Mouse (Mus musculus) kidney, postnatal 25 days (tissue): ENCODE measurements around the gene C730034F03Rik.
"Not testable (repeated sequence)": the region's sequence is repeated elsewhere in the genome, so short reads cannot be mapped to it uniquely, and the experiment has no call there.

Source experiments
- DNase-seq, 2 experiments: peaks; one replicate each; pipeline ENCODE4 v3.0.0; 2021; ENCODE audit warnings: mixed read lengths in 2 of 2

Gene C730034F03Rik

DNA sequence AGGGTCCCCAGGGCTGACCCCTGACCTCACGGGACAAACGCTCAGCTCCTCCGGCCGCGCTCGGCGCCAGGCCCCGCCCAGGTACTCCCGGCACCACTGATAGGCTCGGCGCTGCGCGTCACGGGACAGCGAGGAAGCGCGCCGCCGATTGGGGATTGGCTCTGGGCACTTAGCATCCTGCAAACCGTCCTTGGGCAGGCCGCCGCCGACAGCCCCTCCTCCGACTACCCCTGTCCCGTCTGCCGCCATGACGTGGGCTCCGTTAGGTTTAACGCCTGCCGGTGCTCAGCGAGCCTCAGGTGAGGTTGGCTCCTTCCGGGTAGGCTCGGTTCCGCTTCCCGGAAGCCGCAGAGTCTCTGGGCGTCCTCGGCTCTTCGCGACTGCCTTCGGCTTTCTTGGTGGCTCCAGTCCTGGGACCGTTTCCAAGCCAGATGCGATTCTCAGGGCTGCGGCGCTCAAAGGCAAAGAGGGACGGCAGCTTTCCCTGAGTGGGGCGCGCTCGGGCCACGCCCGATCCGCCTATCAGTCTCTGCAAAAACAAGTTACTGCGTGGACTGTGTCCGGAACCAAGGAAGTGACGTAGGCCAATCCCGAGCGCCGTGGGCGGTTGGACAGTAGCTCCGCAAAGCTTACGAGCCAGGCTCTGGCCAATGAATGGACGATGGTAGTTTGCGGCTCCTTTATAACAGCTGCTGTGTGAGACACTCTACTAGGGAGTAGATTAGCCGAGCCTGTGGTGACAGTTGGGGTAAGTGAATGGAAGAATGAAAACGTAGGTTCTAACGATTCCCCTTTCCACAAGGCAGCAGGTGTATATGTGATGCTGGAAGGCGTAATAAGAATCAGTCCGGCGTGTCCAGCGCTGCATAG is at the start of gene C730034F03Rik, which contains the start of the genes Gm44502 and Chkb:
TSS of gene C730034F03Rik (plus strand) at position 238 of the 870 bp plus-strand sequence.
TSS of gene Gm44502 (minus strand) at position 345 of the 870 bp plus-strand sequence.
TSS of gene Chkb (minus strand) at position 557 of the 870 bp plus-strand sequence.
- peak; percentile 93 to 97 for DNase-seq

DNA sequence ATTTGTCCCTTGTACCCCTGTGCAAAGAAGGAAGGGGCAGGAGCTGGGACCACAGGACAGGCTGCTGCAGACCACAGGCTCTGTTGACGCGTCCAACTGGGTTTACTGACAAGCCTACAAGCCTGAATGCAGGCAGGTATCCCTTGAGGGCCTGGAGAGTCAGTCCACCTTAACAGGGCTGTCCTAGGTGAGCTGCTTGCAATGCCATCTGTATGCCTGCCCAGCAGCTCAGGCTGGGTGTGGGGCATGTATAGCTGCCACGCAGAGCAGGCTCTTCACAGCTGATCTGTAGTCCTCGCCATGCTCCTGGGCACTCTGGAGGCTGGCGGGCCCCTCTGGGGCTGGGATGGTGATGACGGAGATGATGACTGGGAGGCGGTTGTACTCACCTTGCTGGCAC is 44.8 kb upstream of the C730034F03Rik start, which contains the start of gene Klhdc7b:
TSS of gene Klhdc7b (plus strand) at position 301 of the 400 bp plus-strand sequence.
- no peak for DNase-seq

DNA sequence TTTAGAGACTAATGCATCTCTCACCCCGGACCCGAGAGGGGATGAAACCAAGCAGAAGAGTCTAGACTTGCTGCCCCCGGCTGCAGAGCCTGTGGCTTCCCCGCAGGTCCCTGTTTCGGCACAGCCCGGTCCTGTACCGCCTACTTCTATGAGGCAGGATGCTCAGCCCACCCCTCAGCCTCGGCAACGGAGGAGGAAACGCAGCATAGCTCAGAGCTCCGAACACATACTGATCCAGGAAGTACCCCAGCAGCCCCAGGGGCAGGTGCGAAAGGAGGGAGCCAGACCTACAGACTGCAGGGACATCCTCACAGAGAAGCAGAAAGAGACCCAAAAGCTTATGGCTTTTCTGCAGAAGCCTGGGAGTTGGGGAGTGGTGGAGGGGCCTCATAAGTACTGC is 42.3 kb upstream of the C730034F03Rik start:
- DNase-seq: peak in 1 of 2 experiments; percentile 26

DNA sequence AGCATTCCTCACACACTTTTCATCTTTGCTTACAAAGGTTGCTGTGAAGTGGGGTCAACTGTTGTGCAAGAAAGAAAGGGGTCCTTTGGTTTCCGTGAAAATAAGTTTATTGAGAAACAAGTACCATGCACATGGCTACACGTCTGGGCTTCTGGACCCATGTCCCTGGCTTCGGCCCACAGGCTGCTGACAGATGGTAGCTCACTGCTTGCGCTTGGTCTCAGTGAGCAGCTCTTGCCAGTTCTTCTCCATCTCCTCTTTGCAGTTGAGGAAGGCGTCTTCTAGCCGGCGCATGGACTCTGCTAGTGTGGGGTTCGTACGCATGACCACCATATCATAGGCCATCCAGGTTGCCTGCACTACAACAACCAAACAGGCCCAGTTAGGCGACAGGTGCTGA is 39.3 kb upstream of the C730034F03Rik start:
- peak in 1 of 2 experiments; percentile 20 for DNase-seq

DNA sequence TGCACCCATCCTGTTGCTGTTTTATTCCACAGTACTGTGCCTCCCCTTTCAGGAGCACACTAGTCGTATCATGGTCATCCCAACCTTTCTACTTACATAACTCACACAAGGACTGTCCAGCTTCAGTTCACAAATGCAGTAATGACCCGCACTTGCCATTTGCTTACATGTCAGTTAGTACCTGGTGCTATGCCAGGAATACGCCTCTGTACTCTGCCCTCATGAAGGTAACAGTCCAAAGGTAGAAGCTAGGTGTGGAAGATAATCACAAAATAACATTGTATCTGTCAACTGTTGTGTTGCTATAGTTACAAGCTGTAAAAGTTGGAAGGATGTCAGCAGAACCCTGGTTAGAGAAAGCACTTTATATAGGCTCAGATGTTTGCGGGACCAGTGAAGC is 32.5 kb upstream of the C730034F03Rik start:
- peak in 1 of 2 experiments; percentile 38 for DNase-seq

DNA sequence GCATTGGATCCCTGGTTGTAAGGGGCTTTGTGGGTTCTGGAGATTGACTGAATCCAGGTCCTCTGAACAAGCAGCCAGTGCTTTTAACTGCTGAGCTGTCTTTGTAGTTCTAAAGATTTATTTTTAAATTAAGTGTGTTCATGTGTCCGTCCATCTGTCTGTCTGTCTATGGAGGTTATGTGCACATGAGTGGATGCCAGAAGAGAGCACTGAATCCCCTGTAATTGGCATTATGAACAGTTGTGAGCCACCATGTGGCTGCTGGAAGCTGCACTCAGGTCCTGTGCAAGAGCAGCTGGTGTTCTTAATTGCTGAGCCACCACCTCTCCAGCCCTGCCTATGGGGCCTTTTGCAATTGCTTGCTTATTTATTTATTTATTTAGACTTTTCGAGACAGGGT is 31.2 kb upstream of the C730034F03Rik start:
- DNase-seq: no peak

DNA sequence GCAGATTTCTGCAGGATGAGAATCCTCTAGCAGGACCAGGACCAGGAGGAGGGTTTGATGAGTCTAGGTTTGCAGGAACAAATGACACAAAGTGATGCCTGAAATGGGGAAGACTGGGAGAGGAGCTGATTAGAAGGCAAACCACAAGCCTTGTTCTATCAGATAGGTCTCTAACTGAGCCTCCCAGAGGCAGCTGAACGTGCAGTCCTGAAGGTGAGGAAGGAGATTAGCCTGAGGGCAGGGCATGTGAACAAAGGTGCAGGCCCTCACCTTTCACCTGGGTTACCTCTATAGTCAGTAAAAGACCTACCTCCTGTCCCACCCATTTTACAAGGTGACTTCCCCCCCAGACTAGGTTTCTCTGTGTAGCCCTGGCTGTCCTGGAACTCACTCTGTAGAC is 29.7 kb upstream of the C730034F03Rik start:
- no peak for DNase-seq

DNA sequence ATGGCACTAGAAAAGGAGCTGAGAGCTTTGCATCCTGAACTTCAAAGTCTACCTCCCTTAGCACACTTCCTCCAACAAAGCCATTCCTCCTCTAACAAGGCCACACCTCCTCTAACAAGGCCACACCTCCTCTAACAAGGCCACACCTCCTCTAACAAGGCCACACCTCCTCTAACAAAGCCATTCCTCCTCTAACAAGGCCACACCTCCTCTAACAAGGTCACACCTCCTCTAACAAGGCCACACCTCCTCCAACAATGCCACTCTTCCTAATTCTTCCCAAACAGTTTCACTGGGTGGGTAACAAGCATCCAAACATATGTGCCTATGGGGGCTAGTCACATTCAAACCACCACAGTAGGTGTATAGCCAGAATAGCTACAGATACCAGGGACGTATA is 26.9 kb upstream of the C730034F03Rik start:
- DNase-seq: no peak

DNA sequence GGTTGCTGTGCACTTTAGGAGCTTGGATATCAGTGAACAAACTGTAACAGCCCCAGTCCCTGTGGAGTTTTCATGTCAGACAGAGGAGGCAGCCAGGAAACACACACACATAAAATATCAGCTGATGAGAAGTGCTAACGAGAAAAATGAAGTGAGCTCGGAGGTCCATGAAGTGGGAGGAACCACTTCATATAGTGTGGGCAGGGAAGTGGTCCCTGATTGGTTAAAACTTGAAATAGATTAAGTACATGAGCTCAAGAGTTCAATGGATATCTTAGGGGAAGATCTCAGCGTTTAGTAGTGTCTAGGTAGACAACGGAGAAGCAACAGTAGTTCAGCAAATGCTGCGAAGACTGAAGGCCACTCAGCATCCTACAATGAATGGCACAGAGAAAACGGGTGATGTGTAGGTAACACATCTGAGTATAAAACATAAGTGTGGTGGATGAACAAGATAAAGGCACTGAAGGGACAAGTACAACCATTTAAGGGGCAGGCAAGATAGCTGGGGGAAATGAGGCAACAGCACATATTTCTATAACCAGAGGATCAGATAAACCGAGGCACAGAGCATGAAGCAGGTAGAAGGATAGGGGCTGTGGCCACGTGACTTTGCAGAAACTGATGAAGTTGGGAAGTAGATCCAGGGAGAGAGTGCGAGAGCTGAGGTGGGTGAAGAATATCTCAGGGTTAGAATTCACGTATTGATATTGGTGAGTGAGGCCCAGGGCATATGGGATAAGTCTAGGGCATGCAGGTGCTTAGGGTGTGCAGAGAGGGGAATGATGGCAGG is 24.4 kb upstream of the C730034F03Rik start:
- no peak for DNase-seq

DNA sequence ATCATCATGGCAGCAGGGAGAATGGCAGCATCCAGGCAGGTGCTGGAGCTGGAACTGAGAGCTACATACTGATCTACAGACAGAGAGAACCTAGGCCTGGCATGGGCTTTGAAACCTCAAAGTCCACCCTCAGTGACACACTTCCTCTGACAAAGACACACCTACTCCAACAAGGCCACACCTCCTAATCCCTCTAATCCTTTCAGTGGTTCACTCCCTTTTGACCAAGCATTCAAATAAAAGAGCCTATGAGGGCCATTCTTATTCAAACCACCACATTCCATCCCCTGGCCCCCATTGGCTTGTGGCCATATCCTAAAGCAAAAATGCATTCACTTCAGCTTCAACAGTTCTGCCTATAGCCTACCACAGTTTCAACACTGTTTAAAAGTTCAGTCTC is 22.7 kb upstream of the C730034F03Rik start:
- DNase-seq: no peak

DNA sequence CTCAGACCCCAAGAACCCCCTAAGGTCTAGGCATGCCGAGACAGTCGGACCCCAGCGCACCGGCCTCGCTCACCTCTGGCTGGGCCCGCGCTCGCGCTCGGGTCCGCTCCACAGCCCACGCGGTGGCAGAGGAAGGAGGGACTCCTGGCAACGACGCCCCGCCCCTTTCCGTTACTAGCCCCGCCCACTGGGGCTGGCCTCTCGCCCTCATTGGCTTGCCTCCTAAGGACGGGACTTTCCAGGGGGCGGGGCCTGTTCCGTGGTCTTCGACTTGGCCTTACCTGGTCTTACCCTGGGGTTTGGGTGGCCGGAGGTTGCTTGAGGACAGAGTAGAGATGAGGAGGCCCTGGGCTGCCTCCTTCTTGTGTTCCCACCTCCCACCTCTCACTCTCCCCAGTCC is 19.3 kb upstream of the C730034F03Rik start, which contains the start of gene Syce3:
TSS of gene Syce3 (minus strand) at position 386 of the 400 bp plus-strand sequence.
- DNase-seq: no peak

DNA sequence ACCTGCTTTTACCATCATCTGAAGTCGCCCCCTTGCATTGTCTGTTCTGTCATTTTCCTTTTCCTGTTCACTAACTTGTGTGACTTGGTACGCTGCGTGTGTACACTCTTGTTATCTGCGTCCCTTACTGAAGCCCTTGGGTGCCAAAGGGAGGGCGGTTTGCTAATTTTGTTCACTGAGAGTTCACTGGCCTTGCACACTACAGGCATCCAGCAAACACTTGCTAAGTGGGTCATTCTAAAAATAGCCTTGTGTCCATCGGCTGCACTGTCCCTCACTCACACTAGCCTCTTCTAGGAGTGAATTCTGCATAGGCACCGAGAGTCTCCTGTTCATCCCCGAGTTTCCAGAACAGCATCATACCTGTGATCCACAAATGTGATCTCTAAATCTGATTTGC is 14.1 kb upstream of the C730034F03Rik start:
- DNase-seq: no peak

DNA sequence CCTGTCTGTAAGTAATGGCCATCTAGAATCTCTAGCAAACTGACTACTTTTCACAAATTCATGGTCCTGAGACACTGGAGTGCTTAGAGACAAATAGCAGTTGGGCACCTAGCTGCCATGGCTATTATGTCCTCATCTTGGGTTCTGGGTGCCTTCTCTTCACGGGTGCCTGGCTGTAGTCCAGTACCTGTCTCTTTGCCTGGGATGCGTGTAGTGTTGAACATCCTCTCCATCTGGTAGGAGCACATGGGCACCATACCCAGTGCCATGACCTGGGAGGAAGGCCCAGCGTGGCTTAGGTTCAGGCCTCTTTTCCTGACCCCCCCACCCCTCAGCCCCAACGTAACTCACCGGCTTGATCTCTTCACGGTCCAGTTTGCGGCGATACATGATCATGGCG is 7.5 kb upstream of the C730034F03Rik start:
- DNase-seq: peak in 1 of 2 experiments; percentile 23

DNA sequence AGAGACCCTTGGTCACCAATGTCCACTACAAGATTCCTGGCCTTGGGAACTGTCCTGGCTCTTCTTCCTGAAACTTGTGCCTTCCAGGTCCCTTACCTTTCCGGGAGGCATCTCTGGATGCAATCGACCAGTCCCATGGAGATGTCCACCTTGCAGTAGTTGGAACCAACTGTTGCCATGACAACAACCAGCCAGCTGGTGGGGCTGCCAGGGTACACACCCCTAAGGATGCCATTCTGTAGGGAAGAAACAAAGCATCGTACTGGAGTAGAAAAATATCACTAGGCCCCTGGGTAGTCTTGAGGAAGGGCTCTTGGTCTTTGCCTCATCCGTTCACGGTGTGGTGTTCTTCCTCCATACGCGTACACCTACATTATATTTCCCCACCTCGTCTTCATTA is 4.8 kb upstream of the C730034F03Rik start:
- peak in 1 of 2 experiments; percentile 37 for DNase-seq

DNA sequence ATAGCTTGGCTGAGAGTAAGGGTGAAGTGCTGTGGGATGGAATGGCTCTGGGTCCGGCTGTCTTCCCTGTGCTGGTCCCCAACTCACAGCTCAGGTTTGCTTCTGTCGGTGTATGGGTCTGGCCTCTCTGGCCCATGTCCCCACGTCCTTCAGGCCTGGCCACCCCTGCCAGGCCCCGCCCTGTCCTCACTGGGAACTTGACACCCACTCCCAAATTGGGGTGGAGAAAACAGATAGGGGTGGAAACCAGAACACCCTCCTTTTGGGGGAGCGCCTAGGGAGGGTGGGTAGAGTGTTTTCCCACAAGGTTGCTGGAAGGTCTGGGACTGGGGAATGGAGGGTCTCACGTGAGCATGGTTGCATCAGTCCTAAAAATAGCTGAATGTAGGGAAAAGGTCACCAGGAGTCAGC is 3.7 kb upstream of the C730034F03Rik start, which contains the start of gene Cpt1b:
TSS of gene Cpt1b (minus strand) at position 153 of the 411 bp plus-strand sequence.
- DNase-seq: peak; percentile 40 to 85

DNA sequence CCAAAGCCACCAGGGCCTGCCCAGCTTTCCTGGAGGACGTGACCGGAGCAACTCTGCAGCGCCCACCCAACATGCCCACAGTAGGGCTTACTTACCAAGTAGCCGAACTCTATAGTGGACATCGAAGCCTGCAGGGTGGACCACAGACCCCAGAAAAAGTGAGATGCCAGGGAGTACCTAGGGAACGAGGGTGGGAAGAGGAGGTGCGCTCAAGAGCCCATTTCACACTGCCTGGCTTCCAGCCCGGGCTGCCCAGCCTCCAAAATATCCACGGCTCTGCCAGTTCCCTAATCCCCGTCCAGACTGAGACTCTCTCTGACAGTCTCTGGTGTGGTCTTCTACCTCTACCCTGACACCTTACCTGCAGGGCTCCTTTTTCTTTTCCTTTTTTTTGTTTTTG is 2.7 kb upstream of the C730034F03Rik start:
- DNase-seq: peak in 1 of 2 experiments; percentile 31

DNA sequence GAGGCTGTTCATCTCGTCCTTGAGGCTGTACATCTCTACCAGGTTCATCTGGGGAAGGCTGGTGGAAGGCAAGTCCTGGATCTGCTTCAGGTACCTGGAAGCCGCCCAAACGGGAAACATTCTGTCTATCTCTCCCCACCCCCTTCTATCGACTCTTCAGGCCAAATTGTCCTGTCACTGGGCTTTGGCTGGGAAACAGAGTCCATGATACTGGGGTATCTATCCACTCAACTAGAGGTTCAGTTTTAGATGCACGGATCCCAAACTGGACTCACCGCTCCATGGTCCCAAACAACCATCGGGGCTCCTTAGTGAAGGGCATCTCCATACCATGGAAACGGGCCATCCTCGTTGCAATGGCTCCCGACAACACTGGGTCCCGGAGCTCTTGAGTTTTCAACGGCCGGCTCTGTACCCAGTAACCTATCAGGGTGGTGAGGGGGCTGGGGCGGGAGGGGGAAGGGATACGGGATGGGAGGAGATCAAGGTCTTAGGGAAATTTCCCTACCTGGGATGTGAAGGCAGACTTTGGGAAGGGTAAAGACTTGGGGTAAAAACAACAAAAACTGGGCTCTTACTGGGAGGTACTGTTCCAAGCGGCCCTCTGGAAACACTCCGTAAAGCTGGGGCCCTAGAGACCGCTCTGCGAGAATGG is 1.1 kb upstream of the C730034F03Rik start:
- DNase-seq: no peak

DNA sequence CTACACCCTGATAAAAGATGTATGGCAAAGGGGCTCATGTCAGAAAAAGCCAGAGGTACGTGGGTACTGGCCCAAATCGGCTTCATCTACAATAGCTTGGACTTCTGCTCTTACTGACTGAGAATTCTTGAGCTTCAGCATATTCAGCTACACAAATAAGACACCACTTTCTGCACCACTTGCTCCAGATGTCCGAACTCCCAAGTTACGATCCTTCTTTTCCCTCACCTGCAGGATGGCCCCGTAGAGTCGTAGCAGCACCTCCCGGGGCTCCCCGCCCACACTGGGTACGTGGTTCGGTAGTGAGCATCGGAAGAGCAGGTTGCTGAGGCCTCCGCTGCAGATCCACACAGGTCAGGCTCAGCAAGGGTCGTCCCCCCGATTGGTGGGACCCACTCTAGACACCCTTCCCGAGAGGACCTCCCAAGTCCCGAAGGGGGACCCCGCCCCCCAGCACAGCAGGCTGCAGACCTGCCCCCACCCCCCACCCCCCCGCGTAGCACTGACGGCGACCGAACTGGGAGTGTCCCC is 503 bp upstream of the C730034F03Rik start:
- DNase-seq: no peak

DNA sequence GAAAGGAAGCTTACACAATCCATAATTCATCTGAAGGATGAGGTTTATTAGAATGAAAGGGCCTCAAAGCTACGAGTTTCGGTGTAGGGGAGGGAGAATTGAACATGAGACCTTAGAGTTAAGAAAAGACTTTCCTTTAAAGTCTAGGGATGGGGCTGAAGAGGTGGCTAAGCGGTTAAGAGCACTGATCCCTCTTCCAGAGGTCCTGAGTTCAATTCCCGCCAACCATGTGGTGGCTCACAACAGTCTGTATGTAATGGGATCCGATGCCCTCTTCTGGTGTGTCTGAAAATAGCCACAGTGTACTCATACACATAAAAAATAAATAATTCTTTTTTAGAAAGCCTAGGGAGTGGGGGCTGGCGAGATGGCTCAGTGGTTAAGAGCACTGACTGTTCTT is 952 bp downstream of the C730034F03Rik start:
- no peak for DNase-seq

DNA sequence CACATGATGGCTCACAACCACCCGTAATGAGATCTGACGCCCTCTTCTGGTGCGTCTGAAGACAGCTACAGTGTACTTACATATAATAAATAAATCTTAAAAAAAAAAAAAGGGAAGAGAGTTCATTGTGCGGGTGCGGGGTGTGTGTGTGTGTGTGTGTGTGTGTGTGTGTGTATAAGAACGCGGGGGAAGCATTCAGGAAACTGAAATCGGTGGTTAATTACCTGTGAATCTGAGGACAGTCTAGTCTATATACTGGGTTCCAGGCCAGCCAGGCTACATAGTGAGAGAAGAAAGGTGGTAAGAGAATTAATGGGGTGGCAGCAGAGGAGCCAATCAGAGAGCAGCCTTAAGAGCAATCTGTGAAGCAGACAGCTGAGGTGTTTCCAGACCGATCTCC is 1.4 kb downstream of the C730034F03Rik start:
- DNase-seq: not testable (repeated sequence)

DNA sequence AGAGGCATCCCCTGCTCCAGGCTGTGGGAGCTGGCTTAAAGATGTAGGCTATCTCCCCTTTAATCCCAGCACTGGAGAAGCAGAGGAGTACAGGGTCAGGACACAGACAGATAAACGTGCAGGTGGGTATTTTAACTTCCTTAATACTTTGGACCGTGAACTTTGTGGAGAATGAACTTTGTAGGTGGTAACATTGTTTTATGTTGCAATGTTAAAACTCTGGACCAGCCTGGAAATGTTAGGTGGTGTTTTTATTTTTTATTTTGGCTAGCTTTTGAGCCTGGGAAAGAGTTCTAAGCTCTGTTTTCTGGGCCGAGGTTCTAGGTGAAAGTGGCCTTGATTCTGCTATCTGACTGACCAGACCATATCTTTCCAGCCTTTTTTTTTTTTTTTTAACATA is 1.9 kb downstream of the C730034F03Rik start:
- DNase-seq: no peak

DNA sequence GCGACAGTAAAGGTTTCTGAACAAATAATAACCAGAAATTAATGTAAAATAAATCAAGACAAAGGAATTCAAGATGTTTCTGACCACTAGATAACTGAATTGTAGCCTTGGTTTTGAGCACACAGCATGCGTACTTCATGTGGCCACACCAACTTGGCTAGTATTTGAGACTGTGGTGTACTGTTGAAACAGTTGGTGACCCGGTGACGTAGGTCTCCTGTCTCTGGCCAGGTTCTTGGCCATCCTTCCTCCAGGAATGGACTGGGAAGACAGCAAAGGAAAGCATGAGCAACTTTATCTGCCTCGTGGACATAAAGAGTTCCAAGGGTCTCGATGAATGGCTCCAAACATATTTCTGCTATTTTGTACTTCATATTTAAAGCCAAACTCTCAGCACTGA is 2.4 kb downstream of the C730034F03Rik start:
- DNase-seq: no peak
